Mouse (Mus musculus): ENCODE results near the gene Mrpl38. TPM values are rescaled to one million over a fixed set of nuclear protein-coding genes. Genes with fewer than 3 reads are reported as not detected.

Mrpl38 gene
- polyA plus RNA-seq (2014; fragmentation: Illumina TruSeq; extraction: RNeasy Lipid Tissue Mini Kit (QIAGEN cat#74804); ENCODE audit: low read depth, low replicate concordance), result 4.2 TPM

GRCm38 (mm10) chr11:116138468-116139138 lies at the start of gene Mrpl38:
Mrpl38 (minus strand) TSS chr11:116138868.

GRCm38 (mm10) chr11:116167884-116168439 lies 29.3 kb upstream of the Mrpl38 start, which contains the start of gene Fbf1:
Fbf1 (minus strand) TSS chr11:116168166.

GRCm38 (mm10) chr11:116130488-116131205 lies 8.0 kb downstream of the Mrpl38 start, which contains the start of gene Trim65:
Trim65 (minus strand) TSS chr11:116131128.

GRCm38 (mm10) chr11:116127156-116127980 lies 11.3 kb downstream of the Mrpl38 start, which contains the start of gene Trim47:
Trim47 (minus strand) TSS chr11:116127210.

GRCm38 (mm10) chr11:116086258-116087193 lies 52.1 kb downstream of the Mrpl38 start, which contains the start of gene Wbp2:
Wbp2 (minus strand) TSS chr11:116086995.

Other genes with a start within 250 kb of the Mrpl38 start
- gene Smim5, start 238.9 kb downstream of the Mrpl38 start, polyA plus RNA-seq (2014; fragmentation: Illumina TruSeq; extraction: RNeasy Lipid Tissue Mini Kit (QIAGEN cat#74804); ENCODE audit: low read depth, low replicate concordance), result 0.85 TPM
- 1.8 TPM for gene Smim6, start 226.9 kb downstream of the Mrpl38 start, polyA plus RNA-seq (2014; fragmentation: Illumina TruSeq; extraction: RNeasy Lipid Tissue Mini Kit (QIAGEN cat#74804); ENCODE audit: low read depth, low replicate concordance)
- 6.3 TPM for gene Sap30bp, start 205.6 kb downstream of the Mrpl38 start, polyA plus RNA-seq (2014; fragmentation: Illumina TruSeq; extraction: RNeasy Lipid Tissue Mini Kit (QIAGEN cat#74804); ENCODE audit: low read depth, low replicate concordance)
- 2.0 TPM for gene Recql5, start 205.4 kb downstream of the Mrpl38 start, polyA plus RNA-seq (2014; fragmentation: Illumina TruSeq; extraction: RNeasy Lipid Tissue Mini Kit (QIAGEN cat#74804); ENCODE audit: low read depth, low replicate concordance)
- not detected for gene Itgb4, start 164.2 kb downstream of the Mrpl38 start, polyA plus RNA-seq (2014; fragmentation: Illumina TruSeq; extraction: RNeasy Lipid Tissue Mini Kit (QIAGEN cat#74804); ENCODE audit: low read depth, low replicate concordance)
- gene Galk1, start 126.1 kb downstream of the Mrpl38 start, polyA plus RNA-seq (2014; fragmentation: Illumina TruSeq; extraction: RNeasy Lipid Tissue Mini Kit (QIAGEN cat#74804); ENCODE audit: low read depth, low replicate concordance), result not detected
- 617 TPM for gene H3f3b, start 110.9 kb downstream of the Mrpl38 start, polyA plus RNA-seq (2014; fragmentation: Illumina TruSeq; extraction: RNeasy Lipid Tissue Mini Kit (QIAGEN cat#74804); ENCODE audit: low read depth, low replicate concordance)
- gene Unk, start 108.5 kb downstream of the Mrpl38 start, polyA plus RNA-seq (2014; fragmentation: Illumina TruSeq; extraction: RNeasy Lipid Tissue Mini Kit (QIAGEN cat#74804); ENCODE audit: low read depth, low replicate concordance), result 1.1 TPM
- gene Unc13d, start 60.9 kb downstream of the Mrpl38 start, polyA plus RNA-seq (2014; fragmentation: Illumina TruSeq; extraction: RNeasy Lipid Tissue Mini Kit (QIAGEN cat#74804); ENCODE audit: low read depth, low replicate concordance), result not detected
- gene Wbp2, start 51.9 kb downstream of the Mrpl38 start, polyA plus RNA-seq (2014; fragmentation: Illumina TruSeq; extraction: RNeasy Lipid Tissue Mini Kit (QIAGEN cat#74804); ENCODE audit: low read depth, low replicate concordance), result 27.0 TPM
- not detected for gene Trim47, start 11.7 kb downstream of the Mrpl38 start, polyA plus RNA-seq (2014; fragmentation: Illumina TruSeq; extraction: RNeasy Lipid Tissue Mini Kit (QIAGEN cat#74804); ENCODE audit: low read depth, low replicate concordance)
- gene Trim65, start 7.7 kb downstream of the Mrpl38 start, polyA plus RNA-seq (2014; fragmentation: Illumina TruSeq; extraction: RNeasy Lipid Tissue Mini Kit (QIAGEN cat#74804); ENCODE audit: low read depth, low replicate concordance), result 5.3 TPM
- 7.5 TPM for gene Fbf1, start 29.3 kb upstream of the Mrpl38 start, polyA plus RNA-seq (2014; fragmentation: Illumina TruSeq; extraction: RNeasy Lipid Tissue Mini Kit (QIAGEN cat#74804); ENCODE audit: low read depth, low replicate concordance)
- 0.93 TPM for gene Ten1, start 60.0 kb upstream of the Mrpl38 start, polyA plus RNA-seq (2014; fragmentation: Illumina TruSeq; extraction: RNeasy Lipid Tissue Mini Kit (QIAGEN cat#74804); ENCODE audit: low read depth, low replicate concordance)
- gene Acox1, start 60.2 kb upstream of the Mrpl38 start, polyA plus RNA-seq (2014; fragmentation: Illumina TruSeq; extraction: RNeasy Lipid Tissue Mini Kit (QIAGEN cat#74804); ENCODE audit: low read depth, low replicate concordance), result 274 TPM
- gene Evpl, start 99.2 kb upstream of the Mrpl38 start, polyA plus RNA-seq (2014; fragmentation: Illumina TruSeq; extraction: RNeasy Lipid Tissue Mini Kit (QIAGEN cat#74804); ENCODE audit: low read depth, low replicate concordance), result not detected
- gene Srp68, start 135.3 kb upstream of the Mrpl38 start, polyA plus RNA-seq (2014; fragmentation: Illumina TruSeq; extraction: RNeasy Lipid Tissue Mini Kit (QIAGEN cat#74804); ENCODE audit: low read depth, low replicate concordance), result 7.7 TPM
- not detected for gene Galr2, start 142.1 kb upstream of the Mrpl38 start, polyA plus RNA-seq (2014; fragmentation: Illumina TruSeq; extraction: RNeasy Lipid Tissue Mini Kit (QIAGEN cat#74804); ENCODE audit: low read depth, low replicate concordance)
- gene Exoc7, start 168.4 kb upstream of the Mrpl38 start, polyA plus RNA-seq (2014; fragmentation: Illumina TruSeq; extraction: RNeasy Lipid Tissue Mini Kit (QIAGEN cat#74804); ENCODE audit: low read depth, low replicate concordance), result 7.0 TPM
- not detected for gene Foxj1, start 196.5 kb upstream of the Mrpl38 start, polyA plus RNA-seq (2014; fragmentation: Illumina TruSeq; extraction: RNeasy Lipid Tissue Mini Kit (QIAGEN cat#74804); ENCODE audit: low read depth, low replicate concordance)

All from kidney, adult 10 weeks (tissue).